Mouse (Mus musculus): ENCODE measurements at regions not wholly inside any gene's neighbourhood (a gene's known extent, or its start where the extent isn't known, plus 50 kb on each side); places are given as distances from the start of the nearest gene placed in this dataset.

DNA sequence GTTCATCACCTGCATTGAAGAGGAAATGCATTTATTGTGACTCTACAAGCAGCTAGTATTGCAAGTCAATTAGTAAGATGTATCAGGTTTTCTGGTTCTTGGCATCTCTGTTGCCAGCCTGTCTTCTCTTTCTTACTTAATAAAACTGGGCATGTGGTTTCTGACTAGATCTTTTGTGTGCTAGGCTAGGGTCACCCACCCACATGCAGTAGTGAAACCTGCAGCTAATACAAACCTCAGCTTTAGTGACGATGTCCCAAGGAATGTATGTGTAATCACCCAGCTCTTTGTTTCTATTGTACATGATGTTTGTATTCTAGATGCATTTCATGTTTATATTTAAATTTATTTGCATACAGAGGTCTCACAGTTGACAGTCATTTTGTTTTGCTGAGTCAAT lies 1526.7 kb downstream of the 4930444P10Rik start:
- DNase-seq (ENCODE audit: low spot score) = no peak
- intact Hi-C loops (cut with DNase I) = no loop called here
